Mouse (Mus musculus) neural tube, embryonic 11.5 days (tissue): ENCODE measurements at regions not wholly inside any gene's neighbourhood (a gene's known extent, or its start where the extent isn't known, plus 50 kb on each side); places are given as distances from the start of the nearest gene placed in this dataset.

Experiments used
- ATAC-seq: fragments of 200-750 bp; cut with Nextera tagmentation; 2 replicates; pipeline ENCODE4 v1.8.0; 2017; ENCODE audit warnings: moderate number of reproducible peaks, mild to moderate bottlenecking, moderate TSS enrichment, moderate library complexity; ENCODE audit not compliant: insufficient read depth, low FRiP score, low TSS enrichment
- DNase-seq: peaks from one replicate; pipeline ENCODE4 v3.0.0-alpha.2; 2015; ENCODE audit warnings: low spot score
- H3K27ac ChIP-seq: fragments of 300-500 bp; sonication (generic); 2 replicates; pipeline ENCODE4 v1.5.1; 2014; ENCODE audit warnings: low read depth, mild to moderate bottlenecking, low read length
- H3K27me3 ChIP-seq: fragments of 300-500 bp; sonication (generic); 2 replicates; pipeline ENCODE4 v1.6.1; 2014; ENCODE audit warnings: mild to moderate bottlenecking, low read length, mixed read lengths; ENCODE audit not compliant: control insufficient read depth, insufficient read depth
- H3K36me3 ChIP-seq: fragments of 300-500 bp; sonication (generic); 2 replicates; pipeline ENCODE4 v1.6.1; 2014; ENCODE audit warnings: mild to moderate bottlenecking, low read length, moderate library complexity, mixed read lengths; ENCODE audit not compliant: control insufficient read depth, insufficient read depth
- H3K4me1 ChIP-seq: fragments of 300-500 bp; sonication (generic); 2 replicates; pipeline ENCODE4 v1.6.1; 2014; ENCODE audit warnings: low read length, mixed read lengths; ENCODE audit not compliant: control insufficient read depth, insufficient read depth
- H3K4me2 ChIP-seq: fragments of 300-500 bp; sonication (generic); 2 replicates; pipeline ENCODE4 v1.6.1; 2014; ENCODE audit warnings: low read depth, mild to moderate bottlenecking, moderate library complexity
- H3K4me3 ChIP-seq: fragments of 300-500 bp; sonication (generic); 2 replicates; pipeline ENCODE4 v1.5.1; 2014; ENCODE audit warnings: low read depth, low read length
- H3K9ac ChIP-seq: fragments of 300-500 bp; sonication (generic); 2 replicates; pipeline ENCODE4 v1.6.1; 2014; ENCODE audit warnings: mild to moderate bottlenecking, low read length
- H3K9me3 ChIP-seq: fragments of 300-500 bp; sonication (generic); 2 replicates; pipeline ENCODE4 v1.6.1; 2016; ENCODE audit warnings: low read length; ENCODE audit not compliant: control insufficient read depth
- WGBS: fragments of 180-500 bp; shearing (Covaris S2); extraction: QIAGEN DNeasy Blood & Tissue Kit; methylation state at CpG from one replicate; pipeline ENCODE4 v1.1.7; 2014; 5-methylcytosine and 5-hydroxymethylcytosine counted together

GRCm38 (mm10) chr2:160236806-160237205 is 97.2 kb downstream of the Gm826 start:
- no peak for DNase-seq
- Histone ChIP-seq H3K4me3 (no peak overlapping the region), H3K9ac (no peak overlapping the region), H3K27ac (no peak overlapping the region), H3K9me3 (no peaks in the 10 kb centered on the region), H3K36me3 (no peaks in the 10 kb centered on the region), H3K4me2 (no peak overlapping the region), H3K27me3 (no peaks in the 10 kb centered on the region), H3K4me1 (no peaks in the 10 kb centered on the region)
- ATAC-seq = no peak
- WGBS = 88% methylated on average over 7 of the region's 7 CpGs

DNA sequence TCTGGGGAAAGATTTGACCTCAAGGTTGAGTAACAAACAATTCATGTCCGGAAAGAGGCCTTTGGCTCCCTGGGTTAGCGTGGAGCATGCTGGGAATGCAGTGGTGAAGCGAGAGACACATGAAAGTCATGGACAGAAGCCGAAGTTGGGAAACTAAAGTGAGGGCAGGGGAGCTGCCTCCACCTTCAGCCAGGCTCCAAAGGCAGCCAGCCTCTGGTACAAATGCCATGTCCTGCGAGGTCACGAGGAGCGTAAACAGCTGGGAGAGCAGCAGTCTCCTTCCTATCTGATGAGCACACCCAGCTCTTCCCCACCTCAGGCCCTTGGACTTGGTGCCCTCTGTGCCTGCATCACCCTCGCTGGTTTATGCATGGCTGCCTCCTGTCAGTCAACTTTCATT is 103.2 kb downstream of the Gm826 start:
- no peak overlapping the region for H3K4me2 ChIP-seq

GRCm38 (mm10) chr2:160228331-160229035 is 105.5 kb downstream of the Gm826 start:
- no peaks in the 10 kb centered on the region for H3K9me3 ChIP-seq
- H3K9ac ChIP-seq = no peak overlapping the region
- H3K4me1 ChIP-seq = no peaks in the 10 kb centered on the region
- H3K36me3 ChIP-seq = no peaks in the 10 kb centered on the region
- H3K4me3 ChIP-seq = no peak overlapping the region
- ATAC-seq (no peak), DNase-seq (no peak)
- H3K27ac ChIP-seq = no peak overlapping the region
- 74% methylated on average over 8 of the region's 8 CpGs for WGBS
- no peaks in the 10 kb centered on the region for H3K27me3 ChIP-seq
- no peak overlapping the region for H3K4me2 ChIP-seq

More for the DNA sequence above, 103.2 kb downstream of the Gm826 start:
- Histone ChIP-seq H3K9ac (no peak overlapping the region), H3K4me1 (no peaks in the 10 kb centered on the region), H3K27me3 (no peaks in the 10 kb centered on the region), H3K27ac (no peak overlapping the region), H3K9me3 (no peaks in the 10 kb centered on the region), H3K4me3 (no peak overlapping the region), H3K36me3 (no peaks in the 10 kb centered on the region)
- no peak for DNase-seq
- WGBS = 69% methylated on average over 8 of the region's 8 CpGs
- ATAC-seq = no peak

- Histone ChIP-seq H3K9me3 (no peaks in the 10 kb centered on the region), H3K27me3 (no peaks in the 10 kb centered on the region), H3K4me2 (no peak overlapping the region), H3K36me3 (no peaks in the 10 kb centered on the region), H3K9ac (no peak overlapping the region), H3K4me1 (no peaks in the 10 kb centered on the region), H3K27ac (no peak overlapping the region), H3K4me3 (no peak overlapping the region)
- WGBS = 77% methylated on average over 5 of the region's 5 CpGs
- no peak for ATAC-seq
- DNase-seq = no peak
Observed at GRCm38 (mm10) chr2:160225450-160225849, 108.5 kb downstream of the Gm826 start.

- H3K27me3 ChIP-seq = no peaks in the 10 kb centered on the region
- no peaks in the 10 kb centered on the region for H3K4me1 ChIP-seq
- H3K4me3 ChIP-seq = no peak overlapping the region
- 94% methylated on average over 8 of the region's 8 CpGs for WGBS
- no peak for ATAC-seq
- no peak overlapping the region for H3K4me2 ChIP-seq
- no peak overlapping the region for H3K9ac ChIP-seq
- H3K36me3 ChIP-seq = no peaks in the 10 kb centered on the region
- H3K9me3 ChIP-seq = no peaks in the 10 kb centered on the region
- no peak for DNase-seq
- H3K27ac ChIP-seq = no peak overlapping the region
Observed at GRCm38 (mm10) chr2:160223366-160223765, 110.6 kb downstream of the Gm826 start.

GRCm38 (mm10) chr2:160221772-160222171 is 112.2 kb downstream of the Gm826 start:
- 61% methylated on average over 11 of the region's 11 CpGs for WGBS
- no peak overlapping the region for H3K27ac ChIP-seq
- H3K9me3 ChIP-seq = no peaks in the 10 kb centered on the region
- no peak overlapping the region for H3K4me3 ChIP-seq
- H3K9ac ChIP-seq = no peak overlapping the region
- DNase-seq = no peak
- H3K4me2 ChIP-seq = no peak overlapping the region
- H3K4me1 ChIP-seq = no peaks in the 10 kb centered on the region
- no peak for ATAC-seq
- no peaks in the 10 kb centered on the region for H3K36me3 ChIP-seq
- H3K27me3 ChIP-seq = no peaks in the 10 kb centered on the region

DNA sequence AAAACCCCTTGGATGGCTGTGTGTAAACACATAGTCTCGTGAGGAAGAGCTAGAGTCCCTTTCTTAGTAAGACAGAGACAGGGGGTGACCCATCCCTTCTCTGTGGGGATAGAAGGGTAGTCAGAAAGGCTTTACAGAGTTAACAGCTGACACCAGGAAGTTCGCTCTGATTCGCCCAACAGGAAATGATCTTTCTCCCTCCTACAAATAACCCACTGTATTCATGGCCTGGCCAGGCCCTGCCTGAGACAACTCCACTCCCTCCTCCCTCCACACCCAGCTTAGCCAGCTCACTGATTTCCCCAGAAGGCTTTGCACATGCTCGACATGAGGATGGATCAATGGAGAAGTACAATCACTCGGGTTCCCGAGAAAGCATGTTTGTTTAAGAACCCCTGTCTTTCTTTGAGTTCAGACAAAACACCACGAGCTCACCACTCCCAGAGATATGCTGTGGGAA is 113.4 kb downstream of the Gm826 start:
- Histone ChIP-seq H3K9me3 (no peaks in the 10 kb centered on the region), H3K9ac (no peak overlapping the region), H3K36me3 (no peaks in the 10 kb centered on the region), H3K27ac (no peak overlapping the region), H3K4me1 (no peaks in the 10 kb centered on the region), H3K4me2 (no peak overlapping the region), H3K27me3 (no peaks in the 10 kb centered on the region), H3K4me3 (no peak overlapping the region)
- ATAC-seq (no peak), DNase-seq (peak; percentile 34)
- WGBS = 15% methylated on average over 7 of the region's 7 CpGs

- ATAC-seq = no peak
- WGBS = 85% methylated on average over 10 of the region's 10 CpGs
Observed at GRCm38 (mm10) chr2:160214032-160214812, 119.7 kb downstream of the Gm826 start.

GRCm38 (mm10) chr2:160210507-160210906 is 123.5 kb downstream of the Gm826 start:
- ATAC-seq = no peak
- WGBS = 85% methylated on average over 3 of the region's 3 CpGs
- Histone ChIP-seq H3K4me2 (no peak overlapping the region), H3K27me3 (no peaks in the 10 kb centered on the region), H3K9me3 (no peaks in the 10 kb centered on the region), H3K9ac (no peak overlapping the region), H3K4me1 (no peaks in the 10 kb centered on the region), H3K36me3 (no peaks in the 10 kb centered on the region), H3K4me3 (no peak overlapping the region), H3K27ac (no peak overlapping the region)
- no peak for DNase-seq

More at GRCm38 (mm10) chr2:160214032-160214812, 119.7 kb downstream of the Gm826 start:
- Histone ChIP-seq H3K4me1 (no peaks in the 10 kb centered on the region), H3K4me2 (no peak overlapping the region), H3K9ac (no peak overlapping the region), H3K27me3 (no peaks in the 10 kb centered on the region), H3K27ac (no peak overlapping the region), H3K9me3 (no peaks in the 10 kb centered on the region), H3K36me3 (no peaks in the 10 kb centered on the region), H3K4me3 (no peak overlapping the region)
- no peak for DNase-seq
